Mouse (Mus musculus) forebrain, embryonic 16.5 days (tissue): ENCODE measurements around the gene Pabpc6. TPM values are rescaled to one million over a fixed set of nuclear protein-coding genes. Genes with fewer than 3 reads are reported as not detected.
A peak's percentile ranks its signal among the peaks of the same experiment; 100 is the strongest.

Experiments used
- ATAC-seq: fragments of 200-750 bp; cut with Nextera tagmentation; 2 replicates; pipeline ENCODE4 v1.8.0; 2017; ENCODE audit warnings: mild to moderate bottlenecking, moderate library complexity
- H3K27ac ChIP-seq: fragments of 300-500 bp; sonication (generic); 2 replicates; pipeline ENCODE4 v1.5.1; 2014; ENCODE audit warnings: low read length, control low read depth
- H3K27me3 ChIP-seq: fragments of 300-500 bp; sonication (generic); replicated peaks from 2 replicates; pipeline ENCODE4 v1.6.1; 2014; ENCODE audit warnings: low read length; ENCODE audit not compliant: control insufficient read depth, insufficient read depth
- H3K36me3 ChIP-seq: fragments of 300-500 bp; sonication (generic); 2 replicates; pipeline ENCODE4 v1.6.1; 2014; ENCODE audit not compliant: control insufficient read depth, insufficient read depth
- H3K4me1 ChIP-seq: fragments of 300-500 bp; sonication (generic); replicated peaks from 2 replicates; pipeline ENCODE4 v1.6.1; 2014; ENCODE audit warnings: low read length; ENCODE audit not compliant: control insufficient read depth, insufficient read depth
- H3K4me2 ChIP-seq: fragments of 300-500 bp; sonication (generic); 2 replicates; pipeline ENCODE4 v1.6.1; 2014; ENCODE audit warnings: mild to moderate bottlenecking, low read length, control low read depth
- H3K4me3 ChIP-seq: fragments of 300-500 bp; sonication (generic); replicated peaks from 2 replicates; pipeline ENCODE4 v1.5.1; 2014; ENCODE audit warnings: mild to moderate bottlenecking, low read length, control low read depth
- H3K9ac ChIP-seq: fragments of 300-500 bp; sonication (generic); replicated peaks from 2 replicates; pipeline ENCODE4 v1.6.1; 2014; ENCODE audit warnings: low read depth, low read length, control low read depth
- H3K9me3 ChIP-seq: fragments of 300-500 bp; sonication (generic); 2 replicates; pipeline ENCODE4 v1.6.1; 2016; ENCODE audit warnings: low read length; ENCODE audit not compliant: control insufficient read depth
- WGBS: fragments of 180-500 bp; shearing (Covaris S2); extraction: QIAGEN DNeasy Blood & Tissue Kit; methylation state at CpG from one replicate; pipeline ENCODE4 v1.1.7; 2014; 5-methylcytosine and 5-hydroxymethylcytosine counted together
- polyA plus RNA-seq: library from polyadenylated mRNA; unstranded; fragments of >200 nt; fragmentation: Nextera tagmentation; extraction: Ambion mirVana; gene quantifications from 2 replicates; pipeline ENCODE4 v1.2.1, GENCODE M21; 2015

The Pabpc6 gene
- polyA plus RNA-seq, 1 experiment from 2014 or later, result not detected

- WGBS, result 91% methylated on average over 9 of the region's 9 CpGs
- Histone ChIP-seq H3K9ac (no peak overlapping the region), H3K27me3 (no peaks in the 10 kb centered on the region), H3K36me3 (no peaks in the 10 kb centered on the region), H3K27ac (no peak overlapping the region), H3K4me2 (no peak overlapping the region), H3K9me3 (peaks cover 7% of the 10 kb centered on the region), H3K4me3 (no peak overlapping the region), H3K4me1 (no peaks in the 10 kb centered on the region)
- ATAC-seq, result no peak
These were observed 1.6 kb downstream of the Pabpc6 start for GRCm38 (mm10) chr17:9667955-9668354.

GRCm38 (mm10) chr17:9658651-9659050 is 10.9 kb downstream of the Pabpc6 start:
- Histone ChIP-seq H3K27ac (no peak overlapping the region), H3K4me2 (no peak overlapping the region), H3K9me3 (no peaks in the 10 kb centered on the region), H3K4me1 (no peaks in the 10 kb centered on the region), H3K36me3 (no peaks in the 10 kb centered on the region), H3K4me3 (no peak overlapping the region), H3K9ac (no peak overlapping the region), H3K27me3 (no peaks in the 10 kb centered on the region)
- WGBS, result 91% methylated on average over 5 of the region's 5 CpGs
- ATAC-seq, result no peak

GRCm38 (mm10) chr17:9654155-9654554 is 15.4 kb downstream of the Pabpc6 start:
- H3K36me3 ChIP-seq, result no peaks in the 10 kb centered on the region
- H3K9me3 ChIP-seq, result no peaks in the 10 kb centered on the region
- no peaks in the 10 kb centered on the region for H3K4me1 ChIP-seq
- no peak for ATAC-seq
- no peak overlapping the region for H3K9ac ChIP-seq
- no peaks in the 10 kb centered on the region for H3K27me3 ChIP-seq
- whole genome bisulfite sequencing, result 72% methylated on average over 3 of the region's 3 CpGs
- no peak overlapping the region for H3K4me3 ChIP-seq
- H3K27ac ChIP-seq, result no peak overlapping the region
- H3K4me2 ChIP-seq, result no peak overlapping the region

- H3K27me3 ChIP-seq, result no peaks in the 10 kb centered on the region
- WGBS, result 46% methylated on average over 4 of the region's 4 CpGs
- no peak overlapping the region for H3K4me3 ChIP-seq
- no peak for ATAC-seq
- H3K36me3 ChIP-seq, result no peaks in the 10 kb centered on the region
- no peak overlapping the region for H3K9ac ChIP-seq
- H3K9me3 ChIP-seq, result no peaks in the 10 kb centered on the region
- no peak overlapping the region for H3K27ac ChIP-seq
- no peak overlapping the region for H3K4me2 ChIP-seq
- peaks cover 5% of the 10 kb centered on the region for H3K4me1 ChIP-seq
These were observed 21.9 kb downstream of the Pabpc6 start for GRCm38 (mm10) chr17:9647644-9648043.

- no peak overlapping the region for H3K4me2 ChIP-seq
- H3K9me3 ChIP-seq, result no peaks in the 10 kb centered on the region
- H3K4me1 ChIP-seq, result peaks cover 5% of the 10 kb centered on the region
- no peak overlapping the region for H3K9ac ChIP-seq
- no peaks in the 10 kb centered on the region for H3K36me3 ChIP-seq
- no peaks in the 10 kb centered on the region for H3K27me3 ChIP-seq
- 70% methylated on average over 7 of the region's 7 CpGs for WGBS
- peak; percentile 70 for ATAC-seq
- H3K4me3 ChIP-seq, result no peak overlapping the region
- H3K27ac ChIP-seq, result no peak overlapping the region
These were observed 25.8 kb downstream of the Pabpc6 start for GRCm38 (mm10) chr17:9643657-9644180.

GRCm38 (mm10) chr17:9637011-9637410 is 32.5 kb downstream of the Pabpc6 start:
- Histone ChIP-seq H3K36me3 (no peaks in the 10 kb centered on the region), H3K9me3 (no peaks in the 10 kb centered on the region), H3K4me3 (no peak overlapping the region), H3K4me2 (no peak overlapping the region), H3K9ac (no peak overlapping the region), H3K4me1 (no peaks in the 10 kb centered on the region), H3K27ac (no peak overlapping the region), H3K27me3 (no peaks in the 10 kb centered on the region)
- ATAC-seq, result no peak
- WGBS, result 93% methylated on average over 4 of the region's 4 CpGs

GRCm38 (mm10) chr17:9632579-9633252 is 36.8 kb downstream of the Pabpc6 start:
- 56% methylated on average over 16 of the region's 16 CpGs for WGBS
- H3K9me3 ChIP-seq, result no peaks in the 10 kb centered on the region
- no peaks in the 10 kb centered on the region; the same call in 1 of the 2 replicates for H3K4me1 ChIP-seq
- ATAC-seq, result peak; percentile 43; the same call in 1 of the 2 replicates
- no peak overlapping the region for H3K9ac ChIP-seq
- no peak overlapping the region for H3K4me3 ChIP-seq
- no peaks in the 10 kb centered on the region for H3K36me3 ChIP-seq
- H3K4me2 ChIP-seq, result no peak overlapping the region
- no peaks in the 10 kb centered on the region for H3K27me3 ChIP-seq
- H3K27ac ChIP-seq, result no peak overlapping the region; the same call in 1 of the 2 replicates

GRCm38 (mm10) chr17:9632140-9632539 is 37.4 kb downstream of the Pabpc6 start:
- Histone ChIP-seq H3K4me2 (no peak overlapping the region), H3K9ac (no peak overlapping the region), H3K9me3 (no peaks in the 10 kb centered on the region), H3K27ac (no peak overlapping the region), H3K4me3 (no peak overlapping the region), H3K4me1 (no peaks in the 10 kb centered on the region; the same call in 1 of the 2 replicates), H3K27me3 (no peaks in the 10 kb centered on the region), H3K36me3 (no peaks in the 10 kb centered on the region)
- 43% methylated on average over 5 of the region's 5 CpGs for WGBS
- no peak for ATAC-seq

- Histone ChIP-seq H3K27me3 (no peaks in the 10 kb centered on the region), H3K4me2 (no peak overlapping the region), H3K4me1 (no peaks in the 10 kb centered on the region; the same call in 1 of the 2 replicates), H3K27ac (no peak overlapping the region), H3K9ac (no peak overlapping the region), H3K4me3 (no peak overlapping the region), H3K36me3 (no peaks in the 10 kb centered on the region), H3K9me3 (no peaks in the 10 kb centered on the region)
- WGBS, result 48% methylated on average over 1 of the region's 1 CpGs
- ATAC-seq, result no peak
These were observed 38.4 kb downstream of the Pabpc6 start for GRCm38 (mm10) chr17:9631081-9631480.
